Mouse (Mus musculus): Measurements from ENCODE around the gene Tiam2.

Gene Tiam2

DNA sequence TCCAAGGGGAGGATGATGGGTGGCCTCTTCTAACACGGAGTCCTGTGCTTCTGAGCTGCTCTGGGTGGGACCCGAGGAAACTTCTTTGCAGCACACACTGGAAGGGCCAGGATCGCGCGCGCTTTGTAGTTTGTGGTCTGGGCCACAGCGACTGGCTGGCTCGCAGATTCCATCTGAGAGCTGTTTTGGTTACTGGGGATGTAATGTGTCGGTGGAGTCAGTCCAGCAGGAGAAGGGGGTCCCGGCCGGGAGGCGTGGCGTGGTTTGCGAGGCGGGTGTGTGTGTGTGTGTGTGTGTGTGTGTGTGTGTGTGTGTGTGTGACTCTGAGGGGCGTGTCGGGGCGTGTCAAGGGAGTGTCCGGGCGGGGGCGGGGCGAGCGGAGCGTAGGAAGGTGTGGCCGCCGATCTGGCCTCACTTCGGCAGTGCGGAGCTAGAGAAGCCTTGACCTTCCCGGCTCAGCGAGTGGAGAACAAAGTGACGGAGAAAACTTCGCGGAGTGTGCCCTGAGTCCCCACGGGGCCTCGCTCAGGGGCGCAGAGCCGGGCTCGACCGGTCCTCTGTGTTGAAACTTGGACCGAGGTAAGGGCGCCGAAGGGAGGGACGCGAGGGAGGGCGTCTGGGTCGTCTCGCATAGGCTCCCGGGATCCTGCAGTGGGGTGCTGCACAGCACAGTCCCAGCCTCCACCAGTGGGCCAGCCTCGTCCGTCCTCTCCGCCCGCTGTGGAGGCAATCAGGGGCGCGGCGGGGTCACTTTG lies at the start of gene Tiam2:
Gene Tiam2 (plus strand): TSS at position 426 of the 755 bp plus-strand sequence.
- DNase-seq: peak; percentile 70

DNA sequence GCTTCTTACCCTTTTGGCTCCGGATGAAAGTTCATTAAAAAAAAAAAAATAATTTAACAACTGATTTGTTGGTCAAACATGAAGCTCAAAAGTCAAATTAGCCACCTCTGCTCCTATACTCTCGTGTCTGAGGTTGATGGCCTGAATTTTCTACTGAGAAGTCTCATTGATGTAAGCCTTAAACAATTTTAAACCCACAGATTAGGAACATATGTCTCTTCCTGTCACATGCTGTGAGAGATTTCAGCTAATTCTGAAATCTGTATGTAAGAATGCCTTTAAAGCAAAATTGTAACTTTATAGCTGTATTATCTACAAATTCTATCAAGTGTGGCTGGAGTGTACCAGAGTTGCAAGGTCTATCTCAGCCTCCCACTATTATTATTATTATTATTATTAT lies 46.1 kb upstream of the Tiam2 start:
- no peak for DNase-seq

DNA sequence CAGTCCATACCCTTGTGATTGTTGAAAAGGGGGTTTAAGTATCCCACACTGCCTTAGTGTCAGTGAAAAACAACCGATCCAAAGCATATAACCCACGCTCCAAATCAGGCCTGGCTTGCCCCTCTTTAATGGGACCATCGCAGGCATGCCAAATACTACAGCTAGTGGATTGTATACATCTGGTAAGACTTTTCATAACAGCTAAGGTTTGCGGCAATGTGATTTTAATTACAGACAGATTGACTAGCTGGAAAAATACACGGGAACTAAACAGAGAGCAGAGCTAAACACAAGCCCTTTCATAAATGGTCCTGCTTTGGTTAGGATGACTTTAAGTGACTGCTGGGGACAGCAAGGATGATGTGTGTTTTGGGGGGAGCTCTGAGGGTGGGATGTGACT lies 44.4 kb upstream of the Tiam2 start:
- no peak for DNase-seq

DNA sequence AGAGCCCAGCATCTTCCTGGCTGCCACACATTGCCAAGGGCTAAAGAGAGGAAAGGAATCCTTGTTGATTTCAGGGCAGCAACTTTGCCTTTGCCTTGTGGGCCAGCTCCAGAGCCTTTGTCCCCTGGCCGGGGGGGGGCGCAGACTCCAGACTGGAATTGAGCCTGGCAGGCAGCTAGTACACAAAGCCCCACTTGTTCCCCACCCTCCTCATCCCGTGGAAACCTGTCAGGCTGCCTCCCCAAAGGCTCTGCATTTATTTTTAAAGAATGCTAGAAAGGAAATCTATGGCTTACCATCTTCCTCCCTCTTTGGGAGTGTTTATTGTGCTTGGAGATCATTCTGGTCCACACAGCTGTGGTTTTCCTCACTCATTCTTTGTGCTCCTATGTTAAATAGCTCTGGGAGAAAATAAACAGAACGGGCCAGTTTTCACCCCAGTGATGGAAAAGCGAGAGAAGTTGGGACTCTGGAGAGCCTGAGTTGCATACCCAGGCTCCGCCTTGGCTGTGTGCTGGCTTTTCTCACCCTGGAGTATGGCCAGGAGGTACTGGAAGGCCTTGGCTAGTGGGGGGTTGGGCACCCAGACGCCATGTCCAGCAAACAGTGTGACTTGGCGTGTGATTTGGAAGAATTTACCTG lies 41.2 kb upstream of the Tiam2 start:
- DNase-seq: no peak

DNA sequence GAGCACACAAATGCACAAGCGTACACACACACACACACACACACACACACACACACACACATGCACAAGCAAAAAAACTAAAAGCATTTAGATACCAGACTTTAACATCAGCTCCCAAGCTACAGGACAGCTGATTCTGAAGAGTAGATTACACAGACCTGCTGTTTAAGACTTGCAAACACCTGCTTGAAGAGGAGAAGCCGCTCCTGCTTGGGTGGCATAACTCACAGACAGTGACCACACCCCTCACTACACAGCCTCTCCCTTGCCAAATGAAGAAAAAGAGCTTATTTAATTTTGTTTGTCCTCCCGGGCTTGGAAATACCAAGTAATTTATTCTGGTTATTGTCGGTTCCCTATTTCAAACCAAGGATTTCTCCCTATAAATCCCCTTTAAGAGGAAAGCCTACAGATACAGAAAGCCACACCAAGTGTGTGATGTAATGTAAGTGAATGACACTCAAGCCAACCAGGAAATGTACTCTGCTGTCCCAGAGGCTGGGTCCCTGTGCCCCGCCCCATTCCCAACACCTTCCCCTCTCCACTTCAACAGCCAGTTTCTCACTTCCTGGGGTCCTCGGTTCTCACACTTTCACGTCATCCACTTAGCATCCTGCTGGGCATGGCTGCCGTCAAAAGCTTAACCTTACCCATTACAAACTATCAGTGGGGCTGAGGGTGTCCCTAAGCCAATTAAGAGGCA lies 40.1 kb upstream of the Tiam2 start:
- DNase-seq: no peak

DNA sequence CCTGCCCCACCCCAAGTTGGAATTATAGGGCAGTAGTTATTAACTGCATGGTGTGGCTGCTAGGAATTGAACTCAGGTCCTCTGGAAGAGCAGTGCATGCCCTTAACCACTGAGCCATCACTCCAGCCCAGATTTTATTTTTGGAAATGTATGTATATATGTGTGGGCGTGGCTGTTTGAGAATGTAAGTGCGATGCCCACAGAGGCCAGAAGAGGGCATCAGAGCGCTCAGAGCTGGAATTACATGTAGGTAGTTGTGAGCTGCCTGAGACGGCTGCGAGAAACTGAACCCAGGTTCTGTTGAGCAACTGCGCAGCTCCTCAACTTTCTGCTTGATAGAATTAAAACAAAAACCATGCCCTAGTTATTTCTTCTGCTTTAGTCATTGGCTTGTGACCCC lies 38.0 kb upstream of the Tiam2 start:
- DNase-seq: peak; percentile 68

DNA sequence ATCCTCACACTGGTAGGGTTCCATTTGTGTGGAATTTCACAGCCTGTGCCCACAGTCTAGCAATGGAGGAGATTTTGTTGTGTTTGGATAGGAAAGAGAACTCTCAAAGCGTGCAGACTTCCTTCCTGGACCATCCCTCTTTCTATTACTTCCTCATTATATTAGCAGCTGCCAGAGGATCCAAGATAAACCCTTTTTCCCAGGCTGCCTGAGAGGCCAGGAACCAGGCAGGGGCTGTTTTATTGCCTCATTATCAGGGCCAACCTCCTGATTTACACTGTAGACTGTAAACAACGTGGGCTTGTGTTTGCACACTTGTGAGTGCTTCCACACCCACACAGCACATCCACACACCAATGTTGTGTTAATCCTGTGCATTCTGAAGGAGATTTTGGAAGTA lies 31.3 kb upstream of the Tiam2 start:
- DNase-seq: no peak

DNA sequence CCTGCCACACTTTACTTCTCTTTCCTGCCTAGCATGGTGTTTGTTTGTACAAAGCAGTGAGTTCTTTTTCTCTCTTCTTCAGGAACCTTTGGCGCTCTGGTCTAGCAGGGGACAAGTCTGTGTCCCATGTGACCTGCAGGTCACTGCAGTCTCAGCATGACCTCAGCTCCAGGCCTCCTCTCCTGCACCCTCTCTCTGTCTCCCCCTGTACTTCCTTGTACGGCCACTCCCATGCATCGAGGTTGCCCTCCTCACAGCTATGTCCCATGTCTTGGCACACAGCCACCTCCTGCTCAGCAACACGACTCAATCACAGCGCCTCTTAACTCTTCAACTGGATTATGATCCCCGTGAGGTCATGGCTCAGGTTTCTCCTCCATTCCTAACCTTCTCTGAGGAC lies 26.9 kb upstream of the Tiam2 start:
- no peak for DNase-seq

DNA sequence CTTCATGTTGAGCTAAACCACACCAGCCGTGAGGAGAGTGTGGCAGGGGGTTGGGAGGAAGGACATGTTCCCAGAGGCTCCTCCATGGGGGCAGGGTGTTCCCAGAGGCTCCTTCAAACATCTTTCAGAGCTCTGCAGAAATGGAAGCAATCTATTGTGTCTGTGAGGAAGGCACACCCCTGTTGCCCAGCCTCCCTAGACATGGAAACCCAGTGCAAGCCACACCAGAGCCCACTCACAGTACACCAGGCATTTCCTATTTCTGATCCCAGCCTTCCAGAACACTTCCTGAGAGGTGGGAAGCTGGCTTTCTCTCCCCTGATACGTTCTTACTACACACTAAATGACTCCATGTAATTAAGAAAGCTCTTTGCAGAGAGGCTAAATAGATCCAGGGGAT lies 20.4 kb upstream of the Tiam2 start:
- DNase-seq: peak; percentile 44

DNA sequence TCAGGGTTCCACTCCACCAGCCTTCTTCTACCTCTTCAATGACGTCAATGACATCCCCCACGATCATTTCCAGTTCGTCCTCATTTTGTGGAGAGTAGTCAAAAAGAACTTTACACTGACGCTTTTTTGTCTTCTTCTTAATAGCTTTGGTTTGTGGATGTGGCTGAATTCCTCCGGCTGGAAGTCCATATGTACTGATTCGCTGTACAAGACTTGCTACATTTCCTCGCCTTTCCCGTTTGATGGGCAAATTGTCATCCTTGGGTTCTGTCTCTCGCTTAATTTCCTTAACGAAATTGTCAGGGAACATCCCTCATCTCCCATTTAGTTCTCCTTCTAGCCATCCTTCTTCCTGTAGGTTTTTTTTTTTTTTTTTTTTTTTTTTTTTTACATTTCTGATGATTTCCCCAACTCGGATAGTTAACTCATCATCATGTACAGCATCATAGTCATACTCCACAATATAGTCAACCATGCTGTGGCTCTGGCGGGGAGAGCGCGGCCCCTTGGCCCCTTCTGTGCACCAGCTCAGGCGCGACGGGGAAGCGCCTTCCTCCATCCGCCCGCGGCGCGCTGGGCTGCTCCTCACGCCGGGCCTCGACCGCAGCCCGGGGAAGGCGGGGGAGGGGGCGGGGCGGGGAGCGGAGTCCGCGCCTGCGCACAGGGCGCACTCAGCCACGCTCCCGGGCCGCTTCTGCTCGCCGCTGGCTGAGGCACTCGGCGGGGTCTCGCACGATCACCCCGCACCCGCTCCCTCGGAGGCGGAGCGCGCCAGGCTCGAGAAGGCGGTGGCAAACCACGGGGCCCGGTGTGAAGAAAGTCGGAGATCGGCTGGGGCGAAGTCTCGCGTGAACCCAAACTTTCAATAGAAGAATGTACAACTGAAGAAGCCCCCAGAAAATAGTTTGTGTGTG lies 12.4 kb upstream of the Tiam2 start:
- DNase-seq: peak; percentile 88

DNA sequence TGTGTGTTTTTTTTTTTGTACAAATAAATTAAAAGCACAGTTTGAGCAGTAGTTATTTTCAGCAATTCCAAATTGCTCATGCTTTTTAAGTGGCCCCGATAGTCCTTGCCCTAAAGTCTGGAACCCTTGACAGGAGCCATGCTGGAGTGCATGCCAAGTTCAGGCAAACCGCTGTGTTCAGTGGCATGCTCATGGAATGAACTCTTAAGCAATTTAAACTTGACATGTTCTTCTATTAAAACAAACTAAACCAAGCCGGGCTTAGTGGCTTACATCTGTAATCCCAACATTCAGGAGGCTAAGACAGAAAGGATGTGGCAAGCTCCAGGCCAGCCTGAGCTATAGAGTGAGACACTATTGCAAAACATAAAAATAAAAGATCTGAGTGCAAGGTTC lies 11.8 kb upstream of the Tiam2 start:
- peak; percentile 8 for DNase-seq

DNA sequence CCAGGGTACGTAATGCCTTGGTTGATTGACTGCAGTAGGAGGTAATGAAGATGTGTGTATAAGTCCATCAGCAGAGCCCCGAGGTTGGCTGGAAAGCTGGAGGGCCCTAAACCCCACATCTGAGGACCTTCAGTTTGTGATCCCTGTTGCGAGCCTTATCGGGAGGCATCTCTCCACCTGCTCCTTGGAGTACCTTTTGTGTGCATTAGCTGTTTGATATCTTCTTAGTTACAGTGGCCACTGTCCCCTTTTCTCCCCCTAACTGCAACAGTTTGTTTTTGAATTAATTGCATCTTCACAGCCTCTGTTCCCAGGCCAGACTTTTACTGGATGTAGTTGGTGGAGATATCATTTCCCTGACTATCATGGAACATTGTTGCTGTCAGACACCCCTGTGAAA lies 10.8 kb upstream of the Tiam2 start:
- DNase-seq: no peak

DNA sequence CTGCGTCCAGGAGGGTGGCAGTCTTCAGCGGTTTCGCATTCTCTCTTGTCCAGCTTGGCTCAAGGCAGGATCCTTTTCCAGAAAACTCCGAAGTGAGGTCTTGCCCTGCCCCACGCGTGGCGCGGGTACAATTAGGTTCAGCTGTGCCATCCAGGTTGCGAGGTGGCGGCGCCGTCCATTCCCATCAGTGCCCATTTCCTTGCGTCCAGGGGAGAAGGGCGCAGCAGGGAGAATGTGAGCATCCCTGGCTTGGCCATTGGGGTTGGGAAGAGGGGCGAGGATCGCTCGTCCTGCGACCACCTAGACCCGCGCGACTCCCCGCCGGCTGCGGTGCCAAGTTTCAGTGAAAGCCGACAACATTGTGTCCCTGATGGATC lies 518 bp downstream of the Tiam2 start:
- no peak for DNase-seq

DNA sequence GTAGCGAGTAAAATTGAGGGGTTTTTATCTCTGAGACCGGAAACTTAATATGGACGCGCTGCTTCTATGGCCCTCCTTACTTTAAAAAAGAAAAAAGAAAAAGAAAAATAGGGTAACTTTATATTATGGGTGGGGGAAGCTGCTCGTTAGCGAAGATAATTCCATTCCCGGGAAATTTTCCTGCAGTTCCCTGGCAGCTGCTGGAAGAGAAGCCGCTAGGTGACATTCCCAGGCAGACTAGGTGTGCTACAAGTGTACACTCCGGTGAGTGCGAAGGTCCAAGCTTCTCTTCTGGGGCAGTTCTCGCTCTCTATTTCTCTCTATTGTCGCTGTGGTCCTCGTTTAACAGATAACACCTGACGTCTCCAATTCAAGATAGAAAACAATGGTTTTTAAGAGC lies 962 bp downstream of the Tiam2 start:
- DNase-seq: no peak

DNA sequence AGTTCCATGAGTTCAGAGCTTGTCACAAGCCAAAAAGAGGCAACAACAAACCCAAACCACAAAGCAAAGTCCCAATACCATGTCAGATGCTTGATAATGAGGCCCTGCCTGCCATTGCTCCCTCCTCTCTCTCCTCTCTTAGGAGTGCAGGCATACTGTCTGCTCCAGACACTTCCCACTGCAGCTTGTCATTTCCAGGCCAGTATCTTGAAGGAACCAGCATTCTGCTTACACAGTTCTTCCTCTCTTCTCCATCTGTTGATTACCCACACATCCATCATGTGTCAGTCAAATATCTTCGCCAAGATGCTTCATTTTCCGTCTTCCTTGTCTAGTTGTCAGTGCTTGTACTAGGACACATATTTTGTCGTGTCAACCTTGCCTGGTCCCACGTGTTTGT lies 2.4 kb downstream of the Tiam2 start:
- no peak for DNase-seq

DNA sequence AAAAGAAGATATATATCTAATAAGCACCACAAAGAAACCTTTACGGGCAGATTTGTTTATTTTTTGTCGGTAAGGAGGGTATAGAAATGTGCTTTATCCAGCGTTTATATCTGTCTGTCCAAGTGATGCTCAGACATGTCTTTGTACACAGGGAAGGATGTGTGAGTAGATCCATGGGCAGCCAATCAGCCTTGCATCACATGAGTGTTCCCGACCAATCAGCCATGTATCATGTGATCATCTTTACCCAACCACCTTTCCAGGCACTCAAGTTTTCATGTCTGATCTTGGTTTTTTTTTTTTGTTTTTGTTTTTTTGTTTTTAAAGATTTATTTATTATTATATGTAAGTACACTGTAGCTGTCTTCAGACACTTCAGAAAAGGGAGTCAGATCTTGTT lies 3.1 kb downstream of the Tiam2 start:
- DNase-seq: no peak

DNA sequence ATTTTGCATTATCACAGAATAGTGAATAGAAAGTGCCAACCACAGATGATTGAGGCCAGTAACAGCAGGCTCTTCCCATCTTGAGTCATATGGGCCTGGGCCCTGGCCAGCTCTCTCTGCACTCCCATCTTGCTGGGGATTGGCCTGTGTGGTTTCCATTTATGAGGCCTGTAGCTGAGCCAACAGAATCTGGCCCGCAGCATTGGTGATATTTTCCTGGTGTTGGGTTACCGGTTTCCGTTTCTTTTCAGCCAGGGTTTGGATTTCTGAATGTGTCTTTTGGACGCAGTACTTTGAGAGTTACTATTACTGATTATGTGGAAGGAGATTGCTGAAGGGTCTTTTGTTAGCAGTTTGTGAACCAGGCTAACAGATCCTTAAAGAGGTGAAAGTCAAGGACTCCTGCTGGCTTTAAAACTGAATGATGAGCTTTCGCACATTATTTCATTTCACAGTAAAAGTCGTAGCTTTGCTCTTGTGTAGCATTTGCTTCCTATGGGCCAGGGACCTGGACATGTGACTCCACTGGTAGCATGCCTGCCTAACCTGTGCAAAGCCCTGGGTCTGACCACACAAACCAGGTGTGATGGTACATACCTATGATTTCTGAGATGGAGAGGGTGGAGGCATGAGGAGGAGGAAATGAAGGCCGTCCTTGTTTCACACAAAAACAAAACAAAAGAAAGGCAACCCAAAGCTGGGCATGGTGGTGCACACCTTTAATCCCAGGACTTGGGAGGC lies 5.5 kb downstream of the Tiam2 start:
- DNase-seq: peak; percentile 70

DNA sequence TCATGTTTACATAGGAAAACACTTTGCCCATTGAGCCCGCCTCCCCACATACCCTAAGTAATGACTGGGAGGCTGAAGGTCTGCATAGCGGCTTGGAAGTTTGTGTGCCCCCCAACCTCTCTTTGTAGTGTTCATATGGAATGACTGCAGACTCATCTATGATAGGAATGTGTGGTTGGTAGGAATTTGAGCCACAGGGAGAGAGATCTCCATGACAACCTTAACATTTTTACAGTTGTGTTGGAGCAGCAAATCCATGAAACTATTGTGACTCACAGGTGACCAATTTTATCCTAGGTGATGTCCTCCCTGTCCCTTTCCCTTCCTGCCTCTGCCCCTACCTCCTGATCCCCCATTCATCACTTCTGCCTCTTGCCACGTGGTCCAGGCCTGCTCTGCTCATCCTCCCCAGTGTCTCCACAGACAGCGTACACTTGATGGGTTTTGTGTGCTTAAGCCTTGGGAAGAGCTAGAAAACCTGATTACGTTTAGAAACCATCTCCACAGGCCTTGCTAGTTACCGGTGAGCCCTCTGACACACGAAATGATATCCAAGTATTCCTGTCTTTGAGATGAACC lies 9.9 kb downstream of the Tiam2 start:
- no peak for DNase-seq

DNA sequence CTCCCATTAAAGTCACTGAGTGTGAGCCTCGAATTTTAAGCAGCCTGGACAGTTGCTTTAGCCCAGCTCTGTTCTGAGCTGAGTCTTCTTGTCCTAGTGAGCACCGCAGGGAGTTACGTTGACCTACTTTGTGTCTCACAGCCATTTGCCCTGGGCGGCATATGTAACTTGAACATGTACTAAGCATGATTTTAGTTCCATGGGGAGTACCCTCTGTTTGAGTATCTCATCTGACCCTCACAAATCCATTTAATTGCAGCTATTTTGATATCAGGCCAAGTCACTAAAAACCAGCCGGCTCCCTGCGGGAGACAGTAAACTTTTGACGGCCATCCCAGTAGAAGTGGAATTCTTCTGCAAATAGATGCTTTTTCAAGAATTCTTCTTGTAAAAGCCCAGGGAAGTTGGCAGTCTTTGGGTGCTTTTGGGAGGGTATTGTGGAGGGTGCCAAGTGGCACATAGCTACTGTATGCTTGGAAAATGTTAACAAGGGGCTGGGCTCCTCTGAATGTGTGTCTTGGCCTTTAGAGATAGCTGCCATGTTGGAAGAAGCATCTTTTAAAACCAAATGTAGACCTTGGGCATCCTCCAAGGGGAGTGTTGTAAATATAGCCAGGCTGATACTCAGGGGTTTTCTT lies 10.6 kb downstream of the Tiam2 start:
- DNase-seq: peak; percentile 28

DNA sequence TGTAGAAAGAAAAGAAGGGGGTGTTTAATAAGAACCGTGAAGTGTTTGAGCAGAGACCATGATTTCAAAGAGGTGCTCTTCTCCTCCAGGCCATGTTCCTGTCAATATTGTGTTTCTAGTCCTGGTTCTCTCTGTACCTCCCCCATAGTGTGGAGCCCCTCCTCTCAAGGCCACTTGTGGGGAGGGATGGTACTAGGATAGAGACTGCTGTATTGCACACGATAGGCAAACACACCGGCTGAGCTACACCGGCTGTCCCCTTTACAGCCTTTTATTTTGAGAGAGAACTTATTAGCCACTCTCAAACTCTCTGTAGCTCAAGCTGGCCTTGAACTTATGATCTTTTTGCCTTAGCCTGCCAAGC lies 11.1 kb downstream of the Tiam2 start:
- DNase-seq: no peak

DNA sequence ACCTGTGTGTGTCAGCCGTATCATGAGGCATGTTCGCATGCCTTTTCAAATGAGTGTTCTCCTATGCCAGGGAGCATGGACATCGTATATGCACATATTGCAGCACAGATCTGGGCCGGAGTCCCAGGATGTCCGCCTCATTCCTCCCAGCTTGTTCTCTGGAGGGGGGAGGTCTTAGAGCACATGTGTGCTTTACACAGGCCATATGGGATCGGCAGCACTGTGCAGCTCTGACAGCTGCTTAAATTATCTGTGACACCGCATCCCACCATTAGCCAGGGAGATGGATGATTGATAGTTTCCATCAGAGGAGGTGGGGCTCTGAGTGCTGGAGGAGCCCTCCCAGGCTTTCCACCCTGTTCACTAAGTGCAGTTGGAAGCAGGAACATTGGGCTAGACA lies 12.4 kb downstream of the Tiam2 start:
- DNase-seq: no peak

DNA sequence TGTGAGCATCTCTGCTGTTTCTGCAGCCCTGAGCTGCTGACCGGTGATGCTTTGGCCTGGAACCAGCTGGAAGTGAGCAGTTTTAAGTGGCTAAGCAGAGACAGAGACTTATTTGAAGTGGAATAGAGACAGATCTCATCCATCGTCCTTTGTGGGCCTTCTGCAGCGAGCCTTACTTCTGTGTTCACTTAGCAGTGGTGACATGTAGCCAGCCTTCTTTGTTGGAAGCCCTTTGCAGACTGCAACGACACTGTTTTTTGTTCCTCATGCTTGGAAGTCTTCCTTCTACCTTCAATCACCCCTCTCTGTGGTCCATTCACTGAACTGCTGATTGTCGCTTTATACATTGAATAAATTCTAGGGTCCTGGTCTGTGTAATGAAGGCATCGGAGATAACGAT lies 18.5 kb downstream of the Tiam2 start:
- DNase-seq: no peak

Measured in kidney, postnatal 14 days (tissue).